Mouse (Mus musculus): ENCODE data around the gene Speer4f2. TPM values are rescaled to one million over a fixed set of nuclear protein-coding genes. Genes with fewer than 3 reads are reported as not detected.

The Speer4f2 gene
- total RNA-seq, 2 experiments from 2014 or later: not detected

Other genes starting within 250 kb of the Speer4f2 start
- not detected for gene Speer4f1, start 102.9 kb downstream of the Speer4f2 start, total RNA-seq (2021)
- gene Sema3c, start 201.1 kb downstream of the Speer4f2 start, total RNA-seq (2021): 10 to 100 TPM; 63.4 to 96.1 TPM